Mouse (Mus musculus) urinary bladder, adult 18-20 months (tissue): Measurements from ENCODE around the gene Parn.

ENCODE experiments used
- DNase-seq, 2 experiments: peaks; one replicate each; pipeline ENCODE4 v3.0.0; 2022; ENCODE audit warnings: low spot score in 2 of 2, mixed read lengths in 2 of 2

Parn gene

GRCm38 (mm10) chr16:13556954-13557470, 111.0 kb downstream of the Parn start:
- DNase-seq: no peak

GRCm38 (mm10) chr16:13556446-13556845, 111.5 kb downstream of the Parn start:
- DNase-seq: no peak

GRCm38 (mm10) chr16:13550667-13551066, 117.3 kb downstream of the Parn start:
- DNase-seq: no peak

GRCm38 (mm10) chr16:13549976-13550375, 118.0 kb downstream of the Parn start:
- DNase-seq: no peak

GRCm38 (mm10) chr16:13541816-13542215, 126.2 kb downstream of the Parn start:
- no peak for DNase-seq

GRCm38 (mm10) chr16:13541121-13541747, 126.7 kb downstream of the Parn start:
- no peak for DNase-seq

GRCm38 (mm10) chr16:13538933-13539648, 128.9 kb downstream of the Parn start:
- no peak for DNase-seq

- no peak for DNase-seq
Observed at GRCm38 (mm10) chr16:13538213-13538932, 129.6 kb downstream of the Parn start.

- DNase-seq: no peak
Observed at GRCm38 (mm10) chr16:13536404-13536803, 131.6 kb downstream of the Parn start.

- DNase-seq: no peak
Observed at GRCm38 (mm10) chr16:13535856-13536255, 132.1 kb downstream of the Parn start.

GRCm38 (mm10) chr16:13532840-13533239, 135.1 kb downstream of the Parn start:
- DNase-seq: no peak

GRCm38 (mm10) chr16:13531279-13531678, 136.7 kb downstream of the Parn start:
- DNase-seq: no peak

GRCm38 (mm10) chr16:13521359-13521758, 146.6 kb downstream of the Parn start:
- DNase-seq: no peak

GRCm38 (mm10) chr16:13520301-13520700, 147.7 kb downstream of the Parn start:
- DNase-seq: no peak

- DNase-seq: no peak
Observed at GRCm38 (mm10) chr16:13516214-13516613, 151.8 kb downstream of the Parn start.

- DNase-seq: no peak
Observed at GRCm38 (mm10) chr16:13515524-13515923, 152.4 kb downstream of the Parn start.

- DNase-seq: peak; percentile 30 to 43
Observed at GRCm38 (mm10) chr16:13505055-13505454, 162.9 kb downstream of the Parn start.

- DNase-seq: no peak
Observed at GRCm38 (mm10) chr16:13504476-13504875, 163.5 kb downstream of the Parn start.

GRCm38 (mm10) chr16:13498923-13499322, 169.0 kb downstream of the Parn start:
- DNase-seq: no peak

- no peak for DNase-seq
Observed at GRCm38 (mm10) chr16:13493981-13494380, 174.0 kb downstream of the Parn start.

- DNase-seq: no peak
Observed at GRCm38 (mm10) chr16:13492996-13493395, 175.0 kb downstream of the Parn start.

GRCm38 (mm10) chr16:13491776-13492175, 176.2 kb downstream of the Parn start:
- DNase-seq: no peak
